Mouse (Mus musculus): ENCODE measurements at regions not wholly inside any gene's neighbourhood (a gene's known extent, or its start where the extent isn't known, plus 50 kb on each side); places are given as distances from the start of the nearest gene placed in this dataset.

- no peak for ATAC-seq (ENCODE audit: extremely low read depth, insufficient number of reproducible peaks, low FRiP score, poor library complexity, severe bottlenecking)
Observed at GRCm38 (mm10) chr2:159284525-159285189, 490.1 kb downstream of the Dhx35 start.

- no peak for ATAC-seq (ENCODE audit: extremely low read depth, insufficient number of reproducible peaks, low FRiP score, poor library complexity, severe bottlenecking)
Observed at GRCm38 (mm10) chr2:159287996-159288563, 493.5 kb downstream of the Dhx35 start.

- no peak for ATAC-seq (ENCODE audit: extremely low read depth, insufficient number of reproducible peaks, low FRiP score, poor library complexity, severe bottlenecking)
Observed at GRCm38 (mm10) chr2:159290081-159290480, 495.5 kb downstream of the Dhx35 start.

DNA sequence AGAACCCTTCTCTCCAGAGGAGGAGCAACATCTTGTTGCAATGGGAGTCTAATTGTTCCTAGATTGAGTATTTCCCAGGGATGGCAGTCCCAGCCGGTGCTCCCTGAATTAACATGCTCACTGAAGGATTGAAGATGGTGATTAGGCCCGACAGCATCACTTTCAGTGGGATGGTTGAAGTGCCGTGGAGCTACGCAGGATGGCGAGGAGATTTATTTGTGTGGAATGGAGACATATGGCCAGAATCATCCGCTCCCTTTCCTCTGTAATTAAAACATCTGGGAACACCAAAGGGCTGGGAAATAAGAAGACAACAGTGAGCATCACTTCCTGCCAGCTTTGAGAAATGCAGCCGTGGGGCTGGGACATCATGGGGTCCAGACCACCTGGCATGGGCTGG lies 512.4 kb downstream of the Dhx35 start:
- no peak for ATAC-seq (ENCODE audit: extremely low read depth, insufficient number of reproducible peaks, low FRiP score, poor library complexity, severe bottlenecking)

- no peak for ATAC-seq (ENCODE audit: extremely low read depth, insufficient number of reproducible peaks, low FRiP score, poor library complexity, severe bottlenecking)
Observed at GRCm38 (mm10) chr2:159334711-159335110, 540.1 kb downstream of the Dhx35 start.

GRCm38 (mm10) chr2:159336646-159337045 lies 542.0 kb downstream of the Dhx35 start:
- ATAC-seq (ENCODE audit: extremely low read depth, insufficient number of reproducible peaks, low FRiP score, poor library complexity, severe bottlenecking) = no peak

- ATAC-seq (ENCODE audit: extremely low read depth, insufficient number of reproducible peaks, low FRiP score, poor library complexity, severe bottlenecking) = no peak
Observed at GRCm38 (mm10) chr2:159343624-159344560, 549.3 kb downstream of the Dhx35 start.

- no peak for ATAC-seq (ENCODE audit: extremely low read depth, insufficient number of reproducible peaks, low FRiP score, poor library complexity, severe bottlenecking)
Observed at GRCm38 (mm10) chr2:159354247-159354646, 559.6 kb downstream of the Dhx35 start.

- ATAC-seq (ENCODE audit: extremely low read depth, insufficient number of reproducible peaks, low FRiP score, poor library complexity, severe bottlenecking) = no peak
Observed at GRCm38 (mm10) chr2:159356503-159356902, 561.9 kb downstream of the Dhx35 start.

DNA sequence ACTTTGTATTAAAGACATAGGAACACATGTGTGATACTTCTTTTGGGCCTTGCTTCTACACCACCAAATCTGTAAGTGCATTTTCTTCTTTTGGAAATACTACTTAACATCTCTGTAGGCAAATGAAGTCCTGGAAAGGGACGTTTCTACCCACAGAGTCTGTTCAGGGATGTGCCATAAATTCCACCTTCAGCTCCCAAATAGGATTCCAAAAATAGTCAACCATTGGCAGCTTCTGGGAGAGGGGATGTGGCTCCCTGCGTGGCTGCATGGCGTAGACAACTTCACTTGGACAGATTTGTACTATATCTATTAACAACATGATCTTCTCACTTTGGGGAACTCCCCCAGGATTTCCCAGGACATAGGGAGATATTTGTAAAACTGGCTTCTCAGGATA lies 566.8 kb downstream of the Dhx35 start:
- ATAC-seq (ENCODE audit: extremely low read depth, insufficient number of reproducible peaks, low FRiP score, poor library complexity, severe bottlenecking) = no peak

GRCm38 (mm10) chr2:159392865-159393264 lies 598.3 kb downstream of the Dhx35 start:
- no peak for ATAC-seq (ENCODE audit: extremely low read depth, insufficient number of reproducible peaks, low FRiP score, poor library complexity, severe bottlenecking)

GRCm38 (mm10) chr2:159401421-159402100 lies 607.0 kb downstream of the Dhx35 start:
- ATAC-seq (ENCODE audit: extremely low read depth, insufficient number of reproducible peaks, low FRiP score, poor library complexity, severe bottlenecking) = no peak

DNA sequence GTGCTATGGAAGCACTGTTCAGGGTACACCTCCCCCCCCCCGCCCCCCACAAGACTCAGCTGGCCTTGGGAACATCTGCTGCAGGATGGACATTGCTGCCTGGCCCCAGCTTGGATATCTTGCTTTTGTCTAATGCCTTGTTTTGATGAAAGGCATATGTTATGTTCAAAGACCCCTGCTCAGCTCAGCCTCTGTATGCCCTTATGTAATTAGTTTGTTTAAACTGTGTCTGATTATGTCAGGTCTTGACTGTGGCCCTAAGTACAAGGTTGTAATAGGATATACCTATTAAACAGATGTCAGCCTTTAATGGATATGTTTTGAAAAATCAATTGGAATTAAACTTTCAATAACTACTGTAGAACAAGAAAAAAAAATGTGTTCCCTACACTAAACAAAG lies 610.3 kb downstream of the Dhx35 start:
- no peak for ATAC-seq (ENCODE audit: extremely low read depth, insufficient number of reproducible peaks, low FRiP score, poor library complexity, severe bottlenecking)

- ATAC-seq (ENCODE audit: extremely low read depth, insufficient number of reproducible peaks, low FRiP score, poor library complexity, severe bottlenecking) = no peak
Observed at GRCm38 (mm10) chr2:159414599-159414998, 620.0 kb downstream of the Dhx35 start.

DNA sequence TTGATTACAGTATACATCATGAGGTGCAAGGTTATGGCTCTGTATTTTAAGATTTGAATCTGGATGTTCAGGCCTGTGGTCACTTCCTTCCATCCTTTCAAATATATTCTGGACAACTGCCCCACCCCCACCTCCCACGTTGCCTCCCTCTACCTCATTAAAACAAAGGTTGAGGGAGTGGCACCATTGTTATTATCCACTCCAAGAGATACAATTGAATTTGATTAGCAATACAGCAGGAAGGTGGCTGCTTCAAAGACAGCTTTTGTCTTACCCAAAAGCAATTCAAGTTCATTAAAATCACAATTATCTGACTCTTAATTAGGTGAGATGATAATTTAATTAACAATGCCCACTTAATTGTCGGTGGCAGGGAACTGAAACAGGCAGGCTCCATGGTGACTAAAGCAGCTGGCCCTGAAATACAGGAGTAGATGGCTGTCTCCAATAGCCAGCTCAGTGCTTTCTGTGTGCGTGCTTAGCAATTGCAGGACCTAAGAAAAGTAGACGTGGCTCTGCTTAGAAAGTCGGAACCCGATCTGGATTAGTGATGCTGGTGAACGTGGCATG lies 623.8 kb downstream of the Dhx35 start:
- ATAC-seq (ENCODE audit: extremely low read depth, insufficient number of reproducible peaks, low FRiP score, poor library complexity, severe bottlenecking) = no peak

GRCm38 (mm10) chr2:159422281-159422937 lies 627.8 kb downstream of the Dhx35 start:
- ATAC-seq (ENCODE audit: extremely low read depth, insufficient number of reproducible peaks, low FRiP score, poor library complexity, severe bottlenecking) = no peak

GRCm38 (mm10) chr2:159428201-159428600 lies 633.6 kb downstream of the Dhx35 start:
- ATAC-seq (ENCODE audit: extremely low read depth, insufficient number of reproducible peaks, low FRiP score, poor library complexity, severe bottlenecking) = no peak

DNA sequence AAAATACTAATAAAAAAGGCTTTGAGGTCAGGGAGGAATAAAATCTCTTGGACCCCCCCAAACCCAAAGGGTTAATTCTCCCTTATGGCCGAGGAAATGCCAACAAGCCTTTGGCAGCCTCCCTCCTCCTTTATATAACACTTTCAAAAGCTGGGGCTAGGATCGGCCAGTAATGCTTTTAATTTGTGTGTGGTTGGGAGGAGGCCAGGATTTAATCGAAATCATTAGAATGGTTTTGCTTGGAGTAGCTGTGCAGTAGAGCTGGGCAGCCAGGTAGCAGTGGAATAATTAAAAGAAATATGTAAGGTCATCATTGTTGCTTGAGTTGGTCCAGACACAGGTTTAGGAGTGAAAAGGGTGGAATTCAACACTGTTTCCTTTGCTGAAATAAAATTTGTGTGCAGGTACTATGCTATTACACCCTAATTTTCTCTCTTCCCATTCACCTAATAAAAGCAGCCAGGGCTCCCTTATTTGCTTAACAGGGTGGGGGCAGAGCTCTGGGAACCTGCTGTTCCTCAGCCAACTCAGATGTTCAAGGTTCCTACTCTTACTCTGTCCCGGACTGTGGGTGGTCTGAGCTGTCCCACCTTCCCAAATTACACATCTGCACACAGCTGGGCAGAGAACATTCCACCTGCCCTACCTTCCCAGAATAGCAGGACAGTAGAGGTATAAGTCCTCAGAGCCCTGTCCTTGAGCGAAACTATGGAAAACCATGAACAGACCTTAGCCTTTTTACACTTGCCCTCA lies 636.1 kb downstream of the Dhx35 start:
- ATAC-seq (ENCODE audit: extremely low read depth, insufficient number of reproducible peaks, low FRiP score, poor library complexity, severe bottlenecking) = no peak

All from neutrophil, adult 5-6 weeks (primary cell).